Mouse (Mus musculus): Measurements from ENCODE around the gene Hspa12a.

Hspa12a gene

DNA sequence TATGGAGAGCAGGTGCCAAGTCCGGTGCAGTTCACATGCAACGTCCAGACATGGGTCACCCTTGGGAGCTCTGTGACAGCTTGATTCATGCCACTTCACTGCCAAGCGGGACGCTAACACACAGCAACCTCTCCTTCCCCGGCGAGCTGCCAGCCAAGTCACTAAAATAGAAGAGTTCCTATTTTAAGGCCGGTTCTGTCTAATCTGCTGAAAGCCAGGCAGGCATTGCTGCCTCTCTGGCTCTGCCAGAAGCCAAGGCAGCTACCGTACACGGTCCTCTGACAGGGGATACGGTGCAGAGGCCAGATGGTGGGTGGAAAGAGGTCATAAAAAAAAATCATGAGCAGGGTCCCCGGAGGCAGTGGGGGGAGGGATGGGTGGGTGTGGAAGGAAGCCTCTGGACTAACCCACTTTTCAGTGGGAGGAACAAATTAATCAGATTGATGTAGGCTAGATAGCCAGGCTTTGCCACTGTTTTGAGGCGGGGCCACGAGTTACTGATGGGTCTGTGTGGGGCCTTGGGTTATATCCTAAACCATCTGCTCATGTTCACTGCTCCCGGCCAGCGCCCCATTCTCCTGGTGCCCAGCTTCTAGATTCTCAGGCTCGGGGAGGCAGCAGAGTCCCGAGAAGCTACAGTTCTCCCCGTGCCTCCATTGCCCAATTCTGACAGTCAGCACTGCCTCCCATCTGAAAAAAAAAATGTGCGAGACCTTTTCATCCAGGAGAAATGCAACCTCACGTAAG, 120.8 kb downstream of the Hspa12a start:
- DNase-seq (ENCODE audit: low spot score), result peak; percentile 83

GRCm38 (mm10) chr19:58818571-58819415, 124.7 kb downstream of the Hspa12a start:
- DNase-seq (ENCODE audit: low spot score), result no peak

DNA sequence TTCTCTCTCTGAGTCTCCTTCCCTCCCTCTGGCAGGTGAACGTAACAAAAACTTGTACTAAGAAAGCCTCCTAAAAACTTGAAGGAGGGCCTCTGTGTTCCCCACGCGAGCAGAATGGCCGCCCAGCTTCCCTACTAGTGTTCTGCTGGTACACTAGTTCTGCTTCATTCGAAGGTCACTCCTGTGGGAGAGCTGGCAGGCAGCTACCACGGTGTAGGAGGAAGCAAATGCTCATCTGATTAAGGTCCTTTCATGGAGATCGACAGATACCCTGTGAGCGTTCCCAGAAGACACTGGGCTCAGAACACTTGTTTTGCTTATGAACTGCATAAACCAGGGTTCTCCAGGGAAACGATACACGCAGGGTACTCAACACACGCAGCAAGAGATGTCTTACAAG, 126.1 kb downstream of the Hspa12a start:
- DNase-seq (ENCODE audit: low spot score), result no peak

- peak; percentile 65 for DNase-seq (ENCODE audit: low spot score)
Observed at GRCm38 (mm10) chr19:58816453-58817041, 126.9 kb downstream of the Hspa12a start.

DNA sequence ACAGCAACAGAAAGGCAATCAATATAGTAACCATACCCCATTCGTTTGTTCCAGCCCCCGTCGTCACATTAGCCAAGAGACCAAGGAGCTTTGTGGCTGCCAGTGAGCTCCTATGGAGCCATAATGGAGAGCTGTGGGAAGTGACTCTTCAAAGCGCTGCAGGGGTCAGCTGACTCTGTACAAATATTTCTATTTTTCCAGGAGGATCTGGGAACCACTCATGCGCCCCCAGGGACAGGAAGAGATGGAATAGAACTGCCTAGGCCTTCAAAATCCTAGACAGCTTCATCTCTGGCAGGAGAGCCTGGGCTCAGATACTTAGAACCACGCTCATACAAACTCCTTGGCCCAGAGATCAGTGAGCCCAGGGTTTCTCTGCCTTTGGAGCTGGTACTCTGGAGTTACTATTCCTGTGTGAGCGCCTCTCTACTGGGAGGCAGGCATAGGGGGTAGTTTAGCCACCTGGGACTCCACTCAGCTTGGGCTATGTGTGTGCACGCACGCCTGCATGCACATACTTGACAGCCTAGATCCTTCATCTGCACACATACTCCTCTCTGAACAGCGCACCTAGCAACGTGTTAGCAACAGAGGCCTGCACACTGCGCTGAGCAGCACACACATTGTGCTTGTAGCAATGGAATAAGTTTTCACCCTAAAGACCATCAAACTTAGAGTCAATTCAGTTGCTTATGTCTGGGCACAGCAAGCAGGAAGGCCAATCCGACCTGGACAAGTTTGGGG, 128.1 kb downstream of the Hspa12a start:
- DNase-seq (ENCODE audit: low spot score), result no peak

DNA sequence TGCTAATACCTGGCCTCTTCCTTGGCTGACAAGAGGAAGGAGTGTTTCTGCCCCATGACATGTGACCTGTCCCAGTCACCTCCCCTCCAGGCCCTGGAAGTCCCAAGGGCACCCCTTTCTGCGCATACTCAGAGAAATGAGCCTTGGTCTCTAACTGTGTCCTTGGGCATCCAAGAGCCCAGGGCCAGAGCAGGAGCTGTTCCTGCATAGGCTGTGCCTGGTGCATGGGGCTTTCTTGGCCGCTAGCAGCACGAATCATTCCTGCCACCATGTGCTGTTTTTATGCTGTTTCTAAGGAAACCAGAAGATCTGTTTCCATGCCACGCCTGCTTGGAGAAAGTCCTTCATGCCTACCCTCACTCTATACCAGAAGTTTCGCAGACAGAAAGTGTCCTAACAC, 132.9 kb downstream of the Hspa12a start:
- no peak for DNase-seq (ENCODE audit: low spot score)

DNA sequence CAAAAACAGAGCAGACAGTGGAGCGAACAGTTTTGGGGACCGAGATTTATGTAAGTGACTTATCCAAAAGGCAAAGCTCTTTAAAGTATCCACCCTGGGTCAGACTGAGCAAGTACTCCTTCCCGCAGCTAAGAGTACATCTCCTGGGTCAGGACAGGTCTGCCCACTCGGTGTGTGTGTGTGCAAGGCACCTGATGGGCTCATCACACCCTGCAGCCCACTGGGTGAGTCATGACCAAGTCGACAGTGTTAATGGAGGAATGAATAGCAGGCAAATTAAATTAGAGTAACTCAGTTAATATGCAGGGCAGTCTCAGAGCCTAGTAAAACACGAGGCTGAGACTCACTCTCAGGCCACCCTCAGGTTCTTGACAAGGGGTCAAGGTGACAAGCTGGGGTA, 134.6 kb downstream of the Hspa12a start:
- no peak for DNase-seq (ENCODE audit: low spot score)

DNA sequence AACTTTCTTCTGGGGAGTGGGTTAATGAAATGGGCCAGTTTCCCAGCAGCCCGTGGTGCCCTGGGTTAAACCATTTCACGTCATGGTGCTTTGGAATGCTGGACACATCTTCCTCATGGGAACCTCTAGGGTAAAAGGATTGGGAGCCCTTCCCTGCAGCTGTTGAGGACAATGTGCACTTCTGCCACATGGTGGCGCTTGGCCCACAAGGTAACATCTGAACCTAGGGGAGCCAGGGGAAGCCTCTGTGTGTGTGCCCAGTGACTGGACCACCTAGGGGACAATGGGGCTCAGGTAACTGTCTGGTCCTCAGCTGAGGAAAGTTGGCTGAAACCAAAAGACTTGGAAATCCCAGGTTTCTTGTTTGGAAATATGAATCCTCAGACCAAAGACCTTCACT, 137.1 kb downstream of the Hspa12a start:
- peak; percentile 79 for DNase-seq (ENCODE audit: low spot score)

DNA sequence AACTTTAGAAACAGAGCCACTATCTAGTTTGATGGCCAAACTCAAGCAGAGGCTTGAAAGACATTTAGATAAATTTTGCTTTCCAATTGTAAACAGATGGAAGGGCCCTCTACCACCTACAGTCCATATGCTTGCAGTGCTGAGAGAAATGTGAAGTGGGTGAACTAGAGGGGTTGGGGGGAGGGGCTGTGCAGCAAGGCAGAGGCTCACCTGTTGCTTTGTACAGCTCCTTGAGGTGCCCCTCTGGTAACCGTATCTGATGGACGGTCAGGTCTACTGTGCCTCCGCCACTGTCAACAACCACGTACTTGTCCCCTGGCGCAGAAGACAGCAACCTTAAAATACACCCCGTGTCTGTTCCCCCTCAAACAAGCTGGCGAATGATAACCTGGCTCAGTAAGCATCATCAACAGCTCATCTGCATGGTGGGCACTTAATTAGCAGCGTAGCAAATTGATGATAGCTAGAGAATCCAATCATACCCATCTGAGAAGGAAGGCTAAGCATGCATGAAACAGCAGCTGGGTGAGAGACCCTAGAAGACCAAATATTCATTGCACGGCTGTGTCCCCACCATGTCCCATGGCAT, 138.2 kb downstream of the Hspa12a start:
- peak; percentile 69 for DNase-seq (ENCODE audit: low spot score)

GRCm38 (mm10) chr19:58795114-58795669, 148.3 kb downstream of the Hspa12a start:
- no peak for DNase-seq (ENCODE audit: low spot score)

DNA sequence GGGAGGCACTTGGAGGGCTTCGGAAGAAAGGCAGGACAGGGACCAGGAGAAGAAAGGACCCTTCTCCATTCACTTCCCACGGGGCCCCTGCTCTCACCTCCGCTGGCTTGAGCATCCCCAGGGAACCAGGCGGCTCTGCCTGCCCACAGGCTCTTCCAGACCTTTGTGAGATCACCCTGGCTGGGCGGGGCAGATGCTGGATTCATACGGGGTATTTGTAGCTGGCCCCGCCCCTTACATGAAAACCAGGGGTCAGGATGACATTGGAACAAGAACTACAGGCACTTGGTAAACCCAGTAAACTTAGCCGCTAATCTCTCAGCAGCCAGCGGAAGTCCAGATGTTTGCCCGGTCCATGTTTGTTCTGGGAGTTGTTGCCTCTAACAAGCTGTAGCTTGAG, 149.2 kb downstream of the Hspa12a start, which contains the start of gene 1700019N19Rik:
TSS of gene 1700019N19Rik (minus strand) at position 178 of the 400 bp plus-strand sequence.
- no peak for DNase-seq (ENCODE audit: low spot score)

DNA sequence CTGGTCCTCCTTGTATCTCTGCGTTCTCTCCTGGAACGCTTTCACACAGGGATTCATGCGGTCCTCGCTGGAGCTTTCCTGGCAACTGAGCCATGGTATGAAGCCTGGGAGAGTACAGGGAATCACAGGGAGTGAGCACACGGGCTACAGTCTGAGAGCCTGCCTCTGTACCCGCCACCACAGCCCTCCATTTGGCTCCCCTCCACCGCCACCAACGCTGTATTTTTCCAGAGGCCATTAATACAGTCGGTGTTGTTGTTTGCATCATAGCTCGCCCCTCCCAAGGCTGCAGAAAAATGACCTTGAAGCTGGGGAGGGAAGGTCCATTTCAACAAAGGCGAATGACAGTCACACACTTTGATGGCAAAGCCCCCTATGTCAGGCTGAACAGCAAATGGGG, 154.3 kb downstream of the Hspa12a start:
- DNase-seq (ENCODE audit: low spot score), result no peak

DNA sequence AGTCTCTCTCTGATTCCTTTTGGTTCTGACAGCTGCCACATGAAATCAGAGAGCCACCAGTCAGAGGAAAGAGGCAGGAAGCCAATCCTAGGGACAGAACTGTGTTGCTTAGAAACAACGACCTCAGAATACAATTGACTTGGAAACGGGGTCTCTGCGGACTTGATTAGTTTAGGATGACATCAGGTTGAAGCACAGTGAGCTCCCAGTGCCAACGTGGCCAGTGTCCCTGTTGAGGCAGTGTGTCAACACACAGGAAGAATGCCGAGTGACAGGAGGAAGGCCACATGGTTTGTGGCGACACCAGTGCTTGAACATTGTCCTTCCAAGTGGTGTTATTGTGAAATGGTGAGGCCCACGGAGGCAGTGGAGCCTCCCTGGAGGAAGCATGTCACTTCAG, 159.5 kb downstream of the Hspa12a start:
- no peak for DNase-seq (ENCODE audit: low spot score)

DNA sequence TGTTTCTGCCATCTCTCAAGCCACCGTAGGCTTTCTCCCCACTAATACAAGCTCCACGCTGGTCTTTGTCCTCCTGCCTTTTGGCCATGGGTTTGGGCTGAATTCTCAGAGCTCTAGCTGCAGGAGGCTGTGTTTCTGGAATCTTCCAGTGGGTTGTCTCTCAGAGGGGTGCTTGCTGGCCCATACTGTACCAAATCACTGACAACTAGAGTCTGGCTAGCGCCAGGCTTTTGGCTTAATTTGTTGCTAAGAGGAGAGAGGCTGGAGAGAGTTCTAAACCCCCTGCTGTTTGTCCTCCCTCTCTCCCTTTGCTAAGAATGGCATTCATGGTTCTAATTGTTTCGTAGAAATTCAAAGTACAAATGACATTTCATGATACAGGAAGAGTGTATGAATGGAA, 161.9 kb downstream of the Hspa12a start:
- no peak for DNase-seq (ENCODE audit: low spot score)

DNA sequence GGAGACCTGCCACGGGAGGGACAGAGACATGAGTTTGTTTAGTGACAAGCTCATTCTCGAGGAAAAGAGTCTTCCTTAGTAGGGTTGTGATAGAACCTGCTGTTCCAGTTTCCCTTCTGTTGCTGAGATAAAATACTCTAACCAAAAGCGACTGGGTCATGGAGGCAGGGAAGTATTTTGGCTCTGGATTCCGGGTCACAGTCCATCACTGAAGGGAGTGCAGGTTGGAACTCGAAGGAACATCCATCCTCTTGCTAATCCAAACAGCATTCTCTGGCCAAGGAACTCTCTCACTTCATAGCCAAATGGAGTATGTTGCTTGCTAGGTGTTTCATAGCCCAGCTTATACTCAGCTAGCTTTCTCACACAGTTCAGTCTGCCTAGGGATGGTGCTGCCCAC, 167.0 kb downstream of the Hspa12a start:
- no peak for DNase-seq (ENCODE audit: low spot score)

DNA sequence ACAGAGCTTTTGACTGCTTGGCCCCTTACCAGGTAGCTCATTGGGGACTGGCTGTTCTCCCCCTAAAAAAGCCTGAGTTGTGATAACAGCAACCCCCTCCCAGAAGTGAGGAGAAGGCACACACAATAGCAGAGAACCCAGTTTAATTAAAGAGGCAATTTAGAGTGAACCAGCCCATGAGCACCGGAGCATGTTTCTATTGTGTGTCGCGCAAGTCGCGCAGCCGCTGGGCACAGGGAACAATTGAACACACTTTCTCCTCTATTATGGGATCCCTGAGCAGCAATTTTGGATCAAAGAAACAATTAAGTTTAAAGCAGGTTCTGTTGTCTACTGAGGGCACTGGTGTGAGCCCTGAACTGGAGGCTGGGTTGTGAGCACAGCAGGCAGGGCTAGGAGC, 176.1 kb downstream of the Hspa12a start:
- DNase-seq (ENCODE audit: low spot score), result no peak

DNA sequence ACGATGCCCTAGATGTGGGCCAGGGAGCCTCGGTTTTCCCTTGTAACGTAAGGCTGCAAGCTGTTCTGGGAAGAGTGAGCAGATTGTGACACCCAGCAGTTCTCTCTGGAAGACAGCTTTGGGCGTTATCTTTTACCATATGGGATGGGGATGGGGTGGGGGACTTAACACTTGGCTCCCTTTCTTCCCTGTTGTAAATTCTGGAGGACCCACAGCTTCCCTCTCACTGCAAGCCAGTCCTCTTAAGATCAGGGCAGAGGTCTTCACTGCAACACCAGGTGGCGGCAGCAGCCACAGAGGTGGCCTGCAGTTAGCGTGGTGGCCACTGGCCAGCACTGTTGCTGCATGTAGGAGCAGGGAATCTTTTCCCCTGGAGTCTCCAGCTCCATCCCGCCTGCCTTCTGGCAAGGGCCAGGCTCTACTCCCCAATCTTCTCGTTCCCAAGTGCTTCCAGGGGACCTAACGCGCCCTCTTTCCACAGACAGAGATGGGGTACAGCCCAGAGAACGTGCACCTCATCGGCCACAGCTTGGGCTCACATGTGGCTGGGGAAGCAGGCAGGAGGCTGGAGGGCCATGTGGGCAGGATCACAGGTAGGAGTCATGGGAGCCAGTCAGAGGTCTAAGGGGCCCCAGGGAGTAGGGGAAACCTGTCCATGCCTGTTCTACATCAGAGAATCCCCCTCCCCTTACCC, 180.5 kb downstream of the Hspa12a start:
- peak; percentile 65 for DNase-seq (ENCODE audit: low spot score)

DNA sequence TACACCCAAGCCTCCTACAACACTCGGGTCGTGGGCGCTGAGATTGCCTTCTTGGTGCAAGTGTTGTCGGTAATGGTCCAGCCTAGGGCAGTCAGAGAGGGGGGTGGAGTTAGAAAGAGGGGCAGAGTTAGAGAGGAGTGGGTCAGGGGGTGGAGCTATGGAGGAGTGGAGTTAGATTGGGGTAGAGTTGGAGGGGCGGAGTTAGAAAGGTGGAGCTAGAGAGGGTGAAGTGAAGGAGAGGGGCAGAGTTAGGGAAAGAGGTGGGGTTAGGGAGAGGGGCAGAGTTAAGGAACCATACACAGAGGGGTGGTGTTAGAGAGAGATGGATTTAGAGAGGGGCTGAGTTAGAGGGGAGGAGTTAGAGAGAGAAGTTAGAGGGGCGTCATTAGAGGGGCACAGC, 181.1 kb downstream of the Hspa12a start:
- DNase-seq (ENCODE audit: low spot score), result no peak

- DNase-seq (ENCODE audit: low spot score), result no peak
Observed at GRCm38 (mm10) chr19:58759423-58759822, 184.0 kb downstream of the Hspa12a start, which contains the start of gene Pnliprp2. TSS of gene Pnliprp2 (plus strand) at chr19:58759719.

DNA sequence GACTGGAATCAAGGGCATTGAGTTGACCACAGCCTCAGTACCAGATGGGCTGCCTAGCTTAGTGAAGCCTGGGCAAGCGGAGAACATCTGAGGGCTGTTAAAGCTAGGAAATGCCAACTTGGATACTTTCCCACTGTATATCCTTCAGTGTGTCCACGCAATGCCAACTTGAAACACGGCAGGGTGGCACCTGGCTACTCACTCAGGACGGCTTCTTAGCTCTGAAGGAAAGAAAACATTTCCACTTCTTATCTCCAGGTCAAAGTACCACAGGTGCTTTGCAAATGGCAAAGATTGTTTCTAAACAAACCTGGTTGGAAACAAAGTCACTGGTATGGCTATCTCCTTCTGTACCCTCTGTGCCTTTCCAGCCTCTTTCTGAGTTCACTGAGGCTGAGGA, 184.6 kb downstream of the Hspa12a start:
- no peak for DNase-seq (ENCODE audit: low spot score)

DNA sequence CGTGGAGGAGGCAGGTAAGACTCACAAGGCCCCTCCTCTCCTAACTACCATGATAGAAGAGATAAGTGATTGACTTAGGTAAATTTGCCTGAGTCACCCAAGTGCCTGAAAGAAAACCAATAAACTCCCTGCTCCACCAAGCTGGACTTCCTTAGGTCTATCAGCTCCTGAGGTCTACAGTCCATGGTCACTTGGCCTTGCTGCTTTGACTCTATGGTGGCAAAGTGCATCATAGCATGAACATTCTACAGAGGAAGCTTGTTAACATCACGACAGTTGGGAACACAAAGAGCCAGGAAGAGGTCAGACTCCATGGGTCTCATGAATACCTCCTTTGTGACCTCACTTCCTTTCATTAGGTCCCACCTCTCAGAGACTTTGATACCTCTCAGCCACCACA, 191.9 kb downstream of the Hspa12a start:
- no peak for DNase-seq (ENCODE audit: low spot score)

Data from layer of hippocampus, adult 11-12 months (tissue).